Mouse (Mus musculus): ENCODE results near the gene Mus81.

- TF ChIP-seq POLR2A (IDR thresholded peaks at IDR 0.05; ENCODE audit: control insufficient read depth, extremely low read depth, insufficient read depth, low read length, poor library complexity) (no peak), CTCF (IDR thresholded peaks at IDR 0.05; ENCODE audit: borderline replicate concordance, control insufficient read depth, extremely low read depth, insufficient read depth, low read length, poor library complexity) (no peak)
These were observed 23.0 kb upstream of the Mus81 start for GRCm38 (mm10) chr19:5511074-5511632.
